Mouse (Mus musculus): ENCODE measurements around the gene Bri3. TPM values are rescaled to one million over a fixed set of nuclear protein-coding genes. Genes with fewer than 3 reads are reported as not detected.

The Bri3 gene
- total and polyA plus RNA-seq, 2 experiments = 24.9 to 74.6 TPM

GRCm38 (mm10) chr5:144418456-144418855 is 174.2 kb downstream of the Bri3 start:
- H3K4me1 ChIP-seq (ENCODE audit: control insufficient read depth, insufficient read depth, low read length) = no peaks in the 10 kb centered on the region
- TF ChIP-seq POLR2A (IDR thresholded peaks at IDR 0.05; ENCODE audit: extremely low read depth, insufficient read depth, low read length) = no peak
- H3K4me3 ChIP-seq (ENCODE audit: insufficient read depth, low read depth, low read length) = no peak overlapping the region
- no peak overlapping the region for H3K27ac ChIP-seq (replicated peaks; ENCODE audit: insufficient read depth, low read depth, low read length)
- no peak overlapping the region for H3K9ac ChIP-seq (ENCODE audit: low read depth, low read length)
- DNase-seq (ENCODE audit: extremely low read depth, low read depth, low spot score) = no peak
- H3K36me3 ChIP-seq (ENCODE audit: control insufficient read depth, insufficient read depth, low read length) = no peaks in the 10 kb centered on the region
- H3K79me2 ChIP-seq (ENCODE audit: control insufficient read depth, insufficient read depth, low read length) = no peaks in the 10 kb centered on the region
- 90% methylated on average over 12 of the region's 12 CpGs for WGBS
- no peaks in the 10 kb centered on the region for H3K27me3 ChIP-seq (ENCODE audit: control insufficient read depth, insufficient read depth, low read length)

- Histone ChIP-seq H3K4me3 (ENCODE audit: insufficient read depth, low read depth, low read length) (no peak overlapping the region), H3K27me3 (ENCODE audit: control insufficient read depth, insufficient read depth, low read length) (no peaks in the 10 kb centered on the region), H3K4me1 (ENCODE audit: control insufficient read depth, insufficient read depth, low read length) (no peaks in the 10 kb centered on the region), H3K36me3 (ENCODE audit: control insufficient read depth, insufficient read depth, low read length) (no peaks in the 10 kb centered on the region), H3K9ac (ENCODE audit: low read depth, low read length) (no peak overlapping the region), H3K79me2 (ENCODE audit: control insufficient read depth, insufficient read depth, low read length) (no peaks in the 10 kb centered on the region), H3K27ac (replicated peaks; ENCODE audit: insufficient read depth, low read depth, low read length) (no peak overlapping the region)
- no peak for TF ChIP-seq CTCF (IDR thresholded peaks at IDR 0.05; ENCODE audit: low read depth, low read length)
- no peak for DNase-seq (ENCODE audit: extremely low read depth, low read depth, low spot score)
- 76% methylated on average over 8 of the region's 8 CpGs for WGBS
Measured at GRCm38 (mm10) chr5:144420001-144420400, 175.8 kb downstream of the Bri3 start.

- WGBS = 73% methylated on average over 3 of the region's 3 CpGs
- H3K79me2 ChIP-seq (ENCODE audit: control insufficient read depth, insufficient read depth, low read length) = no peaks in the 10 kb centered on the region
- H3K36me3 ChIP-seq (ENCODE audit: control insufficient read depth, insufficient read depth, low read length) = no peaks in the 10 kb centered on the region
- DNase-seq (ENCODE audit: extremely low read depth, low read depth, low spot score) = no peak
- no peak overlapping the region for H3K9ac ChIP-seq (ENCODE audit: low read depth, low read length)
- TF ChIP-seq CTCF (IDR thresholded peaks at IDR 0.05; ENCODE audit: low read depth, low read length) = no peak
- no peak for TF ChIP-seq POLR2A (IDR thresholded peaks at IDR 0.05; ENCODE audit: extremely low read depth, insufficient read depth, low read length)
- H3K27ac ChIP-seq (replicated peaks; ENCODE audit: insufficient read depth, low read depth, low read length) = no peak overlapping the region
- no peak overlapping the region for H3K4me3 ChIP-seq (ENCODE audit: insufficient read depth, low read depth, low read length)
- H3K4me1 ChIP-seq (ENCODE audit: control insufficient read depth, insufficient read depth, low read length) = no peaks in the 10 kb centered on the region
- no peaks in the 10 kb centered on the region for H3K27me3 ChIP-seq (ENCODE audit: control insufficient read depth, insufficient read depth, low read length)
Measured at GRCm38 (mm10) chr5:144426697-144427096, 182.5 kb downstream of the Bri3 start.

GRCm38 (mm10) chr5:144427861-144428260 is 183.6 kb downstream of the Bri3 start:
- no peak overlapping the region for H3K4me3 ChIP-seq (ENCODE audit: insufficient read depth, low read depth, low read length)
- no peak for DNase-seq (ENCODE audit: extremely low read depth, low read depth, low spot score)
- no peak for TF ChIP-seq POLR2A (IDR thresholded peaks at IDR 0.05; ENCODE audit: extremely low read depth, insufficient read depth, low read length)
- no peaks in the 10 kb centered on the region for H3K36me3 ChIP-seq (ENCODE audit: control insufficient read depth, insufficient read depth, low read length)
- H3K4me1 ChIP-seq (ENCODE audit: control insufficient read depth, insufficient read depth, low read length) = no peaks in the 10 kb centered on the region
- no peak overlapping the region for H3K9ac ChIP-seq (ENCODE audit: low read depth, low read length)
- H3K27me3 ChIP-seq (ENCODE audit: control insufficient read depth, insufficient read depth, low read length) = no peaks in the 10 kb centered on the region
- no peak overlapping the region for H3K27ac ChIP-seq (replicated peaks; ENCODE audit: insufficient read depth, low read depth, low read length)
- no peaks in the 10 kb centered on the region for H3K79me2 ChIP-seq (ENCODE audit: control insufficient read depth, insufficient read depth, low read length)
- WGBS = 57% methylated on average over 9 of the region's 9 CpGs

- TF ChIP-seq CTCF (IDR thresholded peaks at IDR 0.05; ENCODE audit: low read depth, low read length) (no peak), POLR2A (IDR thresholded peaks at IDR 0.05; ENCODE audit: extremely low read depth, insufficient read depth, low read length) (no peak)
- 82% methylated on average over 6 of the region's 6 CpGs for WGBS
- Histone ChIP-seq H3K79me2 (ENCODE audit: control insufficient read depth, insufficient read depth, low read length) (no peaks in the 10 kb centered on the region), H3K27ac (replicated peaks; ENCODE audit: insufficient read depth, low read depth, low read length) (no peak overlapping the region), H3K9ac (ENCODE audit: low read depth, low read length) (no peak overlapping the region), H3K27me3 (ENCODE audit: control insufficient read depth, insufficient read depth, low read length) (no peaks in the 10 kb centered on the region), H3K36me3 (ENCODE audit: control insufficient read depth, insufficient read depth, low read length) (no peaks in the 10 kb centered on the region), H3K4me1 (ENCODE audit: control insufficient read depth, insufficient read depth, low read length) (no peaks in the 10 kb centered on the region), H3K4me3 (ENCODE audit: insufficient read depth, low read depth, low read length) (no peak overlapping the region)
- no peak for DNase-seq (ENCODE audit: extremely low read depth, low read depth, low spot score)
Measured at GRCm38 (mm10) chr5:144431481-144431880, 187.2 kb downstream of the Bri3 start.

- Histone ChIP-seq H3K9ac (ENCODE audit: low read depth, low read length) (no peak overlapping the region), H3K36me3 (ENCODE audit: control insufficient read depth, insufficient read depth, low read length) (no peaks in the 10 kb centered on the region), H3K27ac (replicated peaks; ENCODE audit: insufficient read depth, low read depth, low read length) (no peak overlapping the region), H3K4me1 (ENCODE audit: control insufficient read depth, insufficient read depth, low read length) (no peaks in the 10 kb centered on the region), H3K79me2 (ENCODE audit: control insufficient read depth, insufficient read depth, low read length) (no peaks in the 10 kb centered on the region), H3K4me3 (ENCODE audit: insufficient read depth, low read depth, low read length) (no peak overlapping the region), H3K27me3 (ENCODE audit: control insufficient read depth, insufficient read depth, low read length) (no peaks in the 10 kb centered on the region)
- TF ChIP-seq POLR2A (IDR thresholded peaks at IDR 0.05; ENCODE audit: extremely low read depth, insufficient read depth, low read length) = no peak
- no peak for TF ChIP-seq CTCF (IDR thresholded peaks at IDR 0.05; ENCODE audit: low read depth, low read length)
- WGBS = 81% methylated on average over 10 of the region's 10 CpGs
- DNase-seq (ENCODE audit: extremely low read depth, low read depth, low spot score) = no peak
Measured at GRCm38 (mm10) chr5:144439286-144440040, 195.2 kb downstream of the Bri3 start.
